Mouse (Mus musculus) right cerebral cortex, postnatal 25 days (tissue): ENCODE data around the gene Mlxipl.

ENCODE experiments used
- DNase-seq: peaks from one replicate; pipeline ENCODE4 v3.0.0; 2022

Gene Mlxipl

GRCm38 (mm10) chr5:135080539-135080938 lies 9.2 kb upstream of the Mlxipl start:
- DNase-seq, result no peak

GRCm38 (mm10) chr5:135086871-135087270 lies 2.8 kb upstream of the Mlxipl start:
- no peak for DNase-seq

GRCm38 (mm10) chr5:135100981-135101380 lies 11.3 kb downstream of the Mlxipl start:
- no peak for DNase-seq

- no peak for DNase-seq
These were observed 14.4 kb downstream of the Mlxipl start for GRCm38 (mm10) chr5:135103999-135104660.

GRCm38 (mm10) chr5:135106758-135107256 lies 17.1 kb downstream of the Mlxipl start:
- peak; percentile 46 for DNase-seq

GRCm38 (mm10) chr5:135107521-135108501 lies 18.1 kb downstream of the Mlxipl start:
- peak; percentile 25 for DNase-seq

DNA sequence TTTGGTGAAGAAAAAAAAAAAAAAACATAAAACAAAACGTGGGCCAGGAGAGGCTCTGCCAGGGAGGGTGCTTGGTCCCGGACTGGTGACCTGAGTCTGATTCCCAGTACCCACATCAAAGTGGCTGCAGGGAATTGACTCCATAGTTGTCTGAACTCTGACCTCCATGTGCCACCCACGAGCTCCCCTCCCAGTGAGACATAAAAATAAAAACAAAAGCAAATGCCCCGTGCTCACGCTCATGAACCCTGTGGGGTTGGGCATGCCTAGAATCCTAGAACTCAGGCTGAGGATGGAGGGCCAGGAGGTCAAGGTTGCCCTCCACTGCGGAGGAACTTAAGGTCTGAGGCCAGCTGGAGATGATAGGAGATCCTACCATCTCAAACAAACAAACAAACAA lies 19.3 kb downstream of the Mlxipl start:
- no peak for DNase-seq

DNA sequence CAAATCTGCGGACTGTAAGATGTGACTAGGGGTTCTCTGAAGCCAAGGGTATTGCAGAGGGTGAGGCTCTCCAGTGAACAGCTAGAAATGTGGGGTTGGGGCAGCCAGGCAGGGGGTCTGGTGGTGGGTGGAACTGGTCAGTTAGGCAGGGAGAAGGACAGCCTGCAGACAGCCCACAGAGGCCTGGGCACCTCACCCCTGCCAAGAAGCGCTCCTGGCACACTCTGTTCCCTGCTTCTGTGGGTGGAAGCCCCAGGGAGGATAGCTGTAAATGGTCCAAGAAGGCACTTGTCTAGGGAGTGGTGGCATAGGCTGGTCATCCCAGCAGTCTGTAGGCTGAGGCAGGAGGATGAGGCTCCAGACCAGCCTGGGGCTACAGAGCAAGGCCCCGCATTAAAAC lies 19.7 kb downstream of the Mlxipl start:
- no peak for DNase-seq

DNA sequence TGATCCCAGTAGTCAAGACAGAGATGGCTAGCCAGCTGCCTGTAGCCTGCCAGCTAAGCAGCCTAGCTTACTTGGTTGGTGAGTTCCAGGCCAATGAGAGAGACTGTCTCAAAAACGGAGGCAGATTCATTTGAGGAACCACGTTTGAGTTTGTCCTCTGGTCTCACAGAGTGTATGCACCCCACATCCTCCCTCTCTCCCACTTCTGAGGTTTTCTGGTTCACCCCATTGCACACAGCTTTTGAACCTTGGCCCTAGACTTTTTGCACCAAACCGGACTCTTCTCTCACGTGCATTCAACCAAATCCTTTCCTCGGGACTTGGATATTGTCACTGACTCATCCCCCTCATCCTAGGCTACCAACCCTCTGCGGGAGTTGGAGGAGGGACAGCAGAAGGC lies 20.3 kb downstream of the Mlxipl start:
- no peak for DNase-seq

- DNase-seq, result no peak
These were observed 24.1 kb downstream of the Mlxipl start for GRCm38 (mm10) chr5:135113782-135114181.

- no peak for DNase-seq
These were observed 25.6 kb downstream of the Mlxipl start for GRCm38 (mm10) chr5:135115241-135115640.

DNA sequence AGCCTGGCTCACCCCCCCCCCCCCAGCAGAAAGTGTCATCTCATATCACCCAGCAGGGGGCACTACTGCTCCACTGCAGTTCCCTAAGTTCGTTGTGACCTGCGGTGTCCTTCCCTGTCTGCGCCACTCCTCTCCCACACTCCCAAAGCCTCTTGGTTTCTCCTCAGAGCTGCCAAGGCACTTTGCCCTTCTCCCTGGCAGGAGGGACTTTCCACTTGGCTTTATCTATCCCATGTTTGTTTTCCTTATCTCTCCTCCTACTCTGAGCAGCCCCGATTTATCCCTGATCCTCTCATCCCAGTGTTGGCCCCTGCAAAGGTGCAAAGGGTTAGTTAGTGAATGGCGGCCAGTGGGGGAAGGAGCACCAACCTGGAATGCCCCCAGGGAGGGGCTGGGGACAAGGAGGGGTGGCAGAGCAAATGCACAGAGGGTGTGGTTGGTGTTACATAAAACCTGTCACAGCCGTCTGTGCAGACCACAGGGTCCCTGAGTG lies 28.9 kb downstream of the Mlxipl start:
- peak; percentile 25 for DNase-seq

- no peak for DNase-seq
These were observed 31.1 kb downstream of the Mlxipl start for GRCm38 (mm10) chr5:135120753-135121152.

DNA sequence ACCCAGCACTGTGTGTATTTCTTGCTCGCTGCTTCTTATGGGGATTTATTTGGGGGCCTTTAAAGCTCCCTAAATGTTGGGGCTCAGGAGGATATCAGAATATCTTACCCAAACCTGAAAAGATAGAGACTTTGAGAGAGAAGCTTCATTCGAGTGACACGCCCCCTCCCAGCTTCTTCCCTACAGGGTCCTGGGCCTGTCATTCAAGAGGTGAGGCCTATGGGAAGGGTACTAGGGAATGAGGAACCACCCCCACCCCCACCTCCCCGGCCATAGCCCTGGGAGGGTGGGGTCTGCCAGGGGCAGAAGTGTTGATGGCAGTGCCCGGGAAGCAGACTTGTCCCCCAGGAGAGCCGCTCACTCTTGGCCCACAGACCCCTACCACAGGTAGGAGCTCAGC lies 36.4 kb downstream of the Mlxipl start:
- no peak for DNase-seq

GRCm38 (mm10) chr5:135127669-135128068 lies 38.0 kb downstream of the Mlxipl start:
- DNase-seq, result no peak

GRCm38 (mm10) chr5:135129747-135130146 lies 40.1 kb downstream of the Mlxipl start:
- no peak for DNase-seq

- peak; percentile 13 for DNase-seq
These were observed 44.2 kb downstream of the Mlxipl start for GRCm38 (mm10) chr5:135133736-135134405.

- DNase-seq, result no peak
These were observed 44.8 kb downstream of the Mlxipl start for GRCm38 (mm10) chr5:135134534-135134933.

- no peak for DNase-seq
These were observed 50.2 kb downstream of the Mlxipl start for GRCm38 (mm10) chr5:135139881-135140280.

DNA sequence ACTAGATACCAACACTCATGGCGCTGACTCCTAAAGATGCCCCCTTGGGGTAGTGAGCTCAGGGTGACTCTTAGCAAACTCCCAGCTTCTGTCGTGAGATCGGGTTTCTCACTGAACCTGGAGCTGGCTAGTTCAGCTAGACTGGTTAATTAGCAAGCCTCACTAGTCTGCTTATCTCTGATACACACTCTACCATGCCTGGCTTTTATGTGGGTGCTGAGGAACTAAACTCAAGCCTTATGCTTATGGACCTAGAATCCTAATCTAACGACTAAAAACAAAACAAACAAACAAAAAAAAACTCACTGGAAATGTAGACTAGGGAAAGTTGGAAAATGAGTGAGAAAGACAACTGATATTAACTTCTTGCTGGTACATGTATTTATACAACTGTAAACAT lies 54.8 kb downstream of the Mlxipl start:
- no peak for DNase-seq

GRCm38 (mm10) chr5:135145532-135145931 lies 55.8 kb downstream of the Mlxipl start:
- DNase-seq, result no peak

DNA sequence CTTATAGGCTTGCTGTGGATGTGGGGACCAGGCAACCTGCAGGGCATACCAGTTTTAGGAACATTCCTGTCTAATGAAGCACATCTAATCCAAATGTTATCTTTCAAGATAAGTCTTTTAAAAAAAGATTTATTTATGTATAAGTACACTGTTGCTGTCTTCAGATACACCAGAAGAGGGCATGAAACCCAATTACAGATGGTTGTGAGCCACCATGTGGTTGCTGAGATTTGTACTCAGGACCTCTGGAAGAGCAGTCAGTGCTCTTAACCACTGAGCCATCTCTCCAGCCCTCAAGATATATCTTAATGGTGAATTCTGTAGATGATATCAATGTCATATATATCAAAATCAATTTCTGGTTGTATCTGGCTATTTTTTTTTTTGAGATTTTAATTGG lies 56.3 kb downstream of the Mlxipl start:
- no peak for DNase-seq

- no peak for DNase-seq
These were observed 59.0 kb downstream of the Mlxipl start for GRCm38 (mm10) chr5:135148715-135149052.
